Mouse (Mus musculus): ENCODE data around the gene Sptbn4. TPM values are rescaled to one million over a fixed set of nuclear protein-coding genes. Genes with fewer than 3 reads are reported as not detected.
A peak's percentile ranks its signal among the peaks of the same experiment; 100 is the strongest.

Gene Sptbn4
- total and polyA plus RNA-seq, 2 experiments from 2014 or later = 3.4 to 24.8 TPM

DNA sequence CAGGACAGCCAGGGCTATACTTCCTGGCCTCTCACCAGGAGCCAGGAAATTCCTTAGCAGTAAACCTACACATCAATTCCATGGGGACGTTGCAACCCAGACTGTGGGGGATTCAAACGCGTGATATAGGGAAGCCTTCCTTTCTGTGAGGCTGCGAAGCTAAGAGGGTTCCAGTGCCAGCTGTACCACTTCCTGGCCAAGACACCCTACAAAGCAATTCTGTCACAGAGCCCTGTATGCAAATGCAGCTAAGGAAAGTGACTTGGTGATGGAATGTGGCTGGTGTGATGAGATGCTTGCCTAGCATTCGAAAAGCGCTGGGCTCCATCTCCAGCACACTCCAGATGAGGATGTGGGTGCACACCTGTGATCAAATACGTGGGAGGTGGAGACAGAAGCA, 46.9 kb downstream of the Sptbn4 start:
- TF ChIP-seq CTCF (IDR thresholded peaks at IDR 0.05; ENCODE audit: low read depth) = no peak
- WGBS = 79% methylated on average over 7 of the region's 7 CpGs
- peaks cover 22% of the 10 kb centered on the region for H3K27me3 ChIP-seq (ENCODE audit: insufficient read depth, low read length)
- no peak overlapping the region for H3K4me3 ChIP-seq (ENCODE audit: low read length)
- DNase-seq (ENCODE audit: low spot score) (no peak), ATAC-seq (no peak)
- H3K9ac ChIP-seq (replicated peaks; ENCODE audit: low read length) = no peak overlapping the region
- no peaks in the 10 kb centered on the region for H3K9me3 ChIP-seq (ENCODE audit: low read length)
- H3K4me1 ChIP-seq (ENCODE audit: insufficient read depth, low read length) = peaks cover 6% of the 10 kb centered on the region; the same call in 1 of the 2 replicates
- H3K4me2 ChIP-seq (ENCODE audit: low read depth, low read length) = no peak overlapping the region
- no peak overlapping the region for H3K27ac ChIP-seq
- peaks cover 6% of the 10 kb centered on the region; the same call in 1 of the 2 replicates for H3K36me3 ChIP-seq (ENCODE audit: insufficient read depth, low read length)

- peak overlapping the region; percentile 62; the same call in 1 of the 2 replicates for H3K9ac ChIP-seq (replicated peaks; ENCODE audit: low read length)
- peak; percentile 84 for TF ChIP-seq CTCF (IDR thresholded peaks at IDR 0.05; ENCODE audit: low read depth)
- WGBS = 24% methylated on average over 26 of the region's 26 CpGs
- peak overlapping the region; percentile 53 for H3K4me3 ChIP-seq (ENCODE audit: low read length)
- no peak overlapping the region for H3K27ac ChIP-seq
- ATAC-seq (peak; percentile 63), DNase-seq (ENCODE audit: low spot score) (peak; percentile 83)
- peaks cover 6% of the 10 kb centered on the region; the same call in 1 of the 2 replicates for H3K36me3 ChIP-seq (ENCODE audit: insufficient read depth, low read length)
- no peaks in the 10 kb centered on the region for H3K9me3 ChIP-seq (ENCODE audit: low read length)
- peaks cover 13% of the 10 kb centered on the region; the same call in 1 of the 2 replicates for H3K27me3 ChIP-seq (ENCODE audit: insufficient read depth, low read length)
- H3K4me1 ChIP-seq (ENCODE audit: insufficient read depth, low read length) = peaks cover 6% of the 10 kb centered on the region; the same call in 1 of the 2 replicates
- peak overlapping the region; percentile 73 for H3K4me2 ChIP-seq (ENCODE audit: low read depth, low read length)
Measured at GRCm38 (mm10) chr7:27397048-27397949, 50.2 kb downstream of the Sptbn4 start.

GRCm38 (mm10) chr7:27396184-27397047, 51.1 kb downstream of the Sptbn4 start:
- ATAC-seq (peak; percentile 60; the same call in 1 of the 2 replicates), DNase-seq (ENCODE audit: low spot score) (peak; percentile 71)
- H3K9ac ChIP-seq (replicated peaks; ENCODE audit: low read length) = peak overlapping the region; percentile 62

GRCm38 (mm10) chr7:27395521-27396183, 51.8 kb downstream of the Sptbn4 start:
- peak; percentile 28 for ATAC-seq
- DNase-seq (ENCODE audit: low spot score) = no peak

More at GRCm38 (mm10) chr7:27396184-27397047, 51.1 kb downstream of the Sptbn4 start:
- WGBS = 3% methylated on average over 40 of the region's 68 CpGs
- peak overlapping the region; percentile 53 for H3K4me3 ChIP-seq (ENCODE audit: low read length)
- no peak for TF ChIP-seq CTCF (IDR thresholded peaks at IDR 0.05; ENCODE audit: low read depth)
- peaks cover 6% of the 10 kb centered on the region; the same call in 1 of the 2 replicates for H3K4me1 ChIP-seq (ENCODE audit: insufficient read depth, low read length)
- peaks cover 13% of the 10 kb centered on the region; the same call in 1 of the 2 replicates for H3K27me3 ChIP-seq (ENCODE audit: insufficient read depth, low read length)
- peak overlapping the region; percentile 73 for H3K4me2 ChIP-seq (ENCODE audit: low read depth, low read length)
- no peaks in the 10 kb centered on the region for H3K9me3 ChIP-seq (ENCODE audit: low read length)
- peaks cover 6% of the 10 kb centered on the region; the same call in 1 of the 2 replicates for H3K36me3 ChIP-seq (ENCODE audit: insufficient read depth, low read length)
- peak overlapping the region; percentile 20; the same call in 1 of the 2 replicates for H3K27ac ChIP-seq

DNA sequence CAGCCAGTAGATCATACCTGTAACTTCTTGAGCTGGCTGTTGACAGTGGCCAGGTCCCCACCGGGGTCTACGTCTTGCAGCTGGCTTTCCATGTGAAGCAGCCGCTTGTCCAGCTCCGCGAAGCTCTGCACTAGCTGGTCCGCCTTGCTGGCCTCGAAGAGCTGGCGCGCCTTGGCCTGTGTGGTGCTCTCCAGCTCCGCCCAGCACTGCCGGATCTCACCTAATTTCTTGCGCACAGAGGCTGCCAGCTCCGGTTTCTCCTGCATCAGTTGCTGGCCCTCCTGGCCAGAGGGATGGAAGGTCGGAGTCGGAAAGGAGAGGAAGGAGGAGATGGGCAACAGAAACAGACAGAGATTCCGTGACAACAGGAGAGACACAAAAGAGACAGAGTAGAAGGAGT, 56.1 kb downstream of the Sptbn4 start:
- H3K27me3 ChIP-seq (ENCODE audit: insufficient read depth, low read length) = peaks cover 13% of the 10 kb centered on the region; the same call in 1 of the 2 replicates
- H3K4me1 ChIP-seq (ENCODE audit: insufficient read depth, low read length) = no peaks in the 10 kb centered on the region
- ATAC-seq = no peak
- no peaks in the 10 kb centered on the region for H3K9me3 ChIP-seq (ENCODE audit: low read length)
- 57% methylated on average over 16 of the region's 16 CpGs for WGBS
- H3K9ac ChIP-seq (replicated peaks; ENCODE audit: low read length) = no peak overlapping the region
- TF ChIP-seq CTCF (IDR thresholded peaks at IDR 0.05; ENCODE audit: low read depth) = no peak
- peaks cover 8% of the 10 kb centered on the region; the same call in 1 of the 2 replicates for H3K36me3 ChIP-seq (ENCODE audit: insufficient read depth, low read length)
- no peak for DNase-seq (ENCODE audit: low spot score)
- H3K27ac ChIP-seq = no peak overlapping the region
- H3K4me2 ChIP-seq (ENCODE audit: low read depth, low read length) = no peak overlapping the region
- no peak overlapping the region for H3K4me3 ChIP-seq (ENCODE audit: low read length)

More at GRCm38 (mm10) chr7:27395521-27396183, 51.8 kb downstream of the Sptbn4 start:
- Histone ChIP-seq H3K4me2 (ENCODE audit: low read depth, low read length) (peak overlapping the region; percentile 73), H3K4me1 (ENCODE audit: insufficient read depth, low read length) (peaks cover 6% of the 10 kb centered on the region; the same call in 1 of the 2 replicates), H3K36me3 (ENCODE audit: insufficient read depth, low read length) (peaks cover 10% of the 10 kb centered on the region; the same call in 1 of the 2 replicates), H3K4me3 (ENCODE audit: low read length) (peak overlapping the region; percentile 53), H3K27ac (peak overlapping the region; percentile 20; the same call in 1 of the 2 replicates), H3K9ac (replicated peaks; ENCODE audit: low read length) (peak overlapping the region; percentile 62), H3K9me3 (ENCODE audit: low read length) (no peaks in the 10 kb centered on the region), H3K27me3 (ENCODE audit: insufficient read depth, low read length) (peaks cover 13% of the 10 kb centered on the region; the same call in 1 of the 2 replicates)
- 2% methylated on average over 22 of the region's 22 CpGs for WGBS
- TF ChIP-seq CTCF (IDR thresholded peaks at IDR 0.05; ENCODE audit: low read depth) = no peak

Measured in hindbrain, postnatal 0 days (tissue).